Mouse (Mus musculus): ENCODE measurements around the gene Wdr93. TPM values are rescaled to one million over a fixed set of nuclear protein-coding genes. Genes with fewer than 3 reads are reported as not detected.
A peak's percentile ranks its signal among the peaks of the same experiment; 100 is the strongest.
"Not testable (repeated sequence)": the region's sequence is repeated elsewhere in the genome, so short reads cannot be mapped to it uniquely, and the experiment has no call there.

Wdr93 gene
- total RNA-seq, 2 experiments from 2014 or later = not detected

- ATAC-seq (replicated peaks; ENCODE audit: low FRiP score, poor library complexity, severe bottlenecking) = no peak
Observed at GRCm38 (mm10) chr7:79744585-79744984, 1.6 kb downstream of the Wdr93 start.

DNA sequence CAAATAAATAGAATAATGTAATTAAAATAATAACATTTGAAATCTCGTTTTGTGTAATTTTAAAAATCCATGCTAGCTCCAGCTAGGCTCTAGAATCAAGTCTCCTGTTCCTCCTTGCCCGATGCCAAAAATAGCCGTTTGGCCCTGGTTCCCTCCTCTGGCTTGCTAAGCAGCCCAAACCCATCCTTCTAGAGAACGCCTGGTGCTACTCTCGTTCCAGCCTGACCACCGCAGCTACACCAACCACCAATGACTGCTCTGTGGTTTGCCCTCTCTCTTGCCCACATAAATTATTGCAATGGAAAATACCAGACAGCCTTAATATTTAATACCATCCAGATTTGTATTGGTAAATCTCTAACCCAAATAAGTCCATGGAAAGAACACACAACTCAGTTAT is 4.7 kb downstream of the Wdr93 start:
- no peak for ATAC-seq (replicated peaks; ENCODE audit: low FRiP score, poor library complexity, severe bottlenecking)

- no peak for ATAC-seq (replicated peaks; ENCODE audit: low FRiP score, poor library complexity, severe bottlenecking)
Observed at GRCm38 (mm10) chr7:79749511-79749910, 6.5 kb downstream of the Wdr93 start.

GRCm38 (mm10) chr7:79756334-79756733 is 13.4 kb downstream of the Wdr93 start:
- ATAC-seq (replicated peaks; ENCODE audit: low FRiP score, poor library complexity, severe bottlenecking) = no peak

- no peak for ATAC-seq (replicated peaks; ENCODE audit: low FRiP score, poor library complexity, severe bottlenecking)
Observed at GRCm38 (mm10) chr7:79758176-79758575, 15.2 kb downstream of the Wdr93 start.

DNA sequence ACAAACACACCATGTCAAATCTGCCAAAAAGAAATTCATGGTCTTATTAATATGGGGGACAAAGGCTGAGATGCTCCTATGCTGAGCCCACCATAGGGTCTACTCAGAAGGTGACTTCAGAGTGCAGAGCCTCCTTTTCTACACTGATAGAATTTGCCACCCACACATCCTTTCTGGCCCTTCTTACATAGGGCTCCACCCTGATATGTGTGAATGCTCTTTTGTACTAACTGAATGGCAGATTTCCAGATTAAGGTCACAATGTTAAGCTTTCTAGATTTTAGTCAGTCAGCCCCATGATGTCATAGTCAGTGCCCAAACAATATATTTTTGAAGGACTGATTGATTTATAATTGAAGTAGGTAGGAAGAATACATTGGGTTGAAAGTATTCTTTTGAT is 16.8 kb downstream of the Wdr93 start:
- ATAC-seq (replicated peaks; ENCODE audit: low FRiP score, poor library complexity, severe bottlenecking) = no peak

- no peak for ATAC-seq (replicated peaks; ENCODE audit: low FRiP score, poor library complexity, severe bottlenecking)
Observed at GRCm38 (mm10) chr7:79761124-79761876, 18.3 kb downstream of the Wdr93 start.

DNA sequence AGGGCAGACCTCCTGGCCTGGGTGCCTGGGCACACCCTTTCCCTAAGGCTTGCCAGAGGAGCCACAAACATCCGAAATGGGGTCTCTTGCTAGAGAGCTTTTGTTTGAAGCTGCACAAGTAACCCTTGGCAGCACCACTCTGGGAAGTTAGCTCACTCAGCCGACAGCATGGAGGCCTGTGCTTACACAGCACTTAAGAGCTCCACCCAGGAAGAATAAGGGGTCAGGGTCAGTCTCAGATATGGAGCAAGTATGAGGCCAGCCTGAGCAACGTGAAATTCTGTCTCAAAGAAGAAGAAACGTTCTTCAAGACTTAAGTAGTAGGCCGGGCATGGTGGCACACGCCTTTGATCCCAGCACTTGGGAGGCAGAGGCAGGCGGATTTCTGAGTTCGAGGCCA is 19.1 kb downstream of the Wdr93 start:
- no peak; the same call in 1 of the 2 replicates for ATAC-seq (replicated peaks; ENCODE audit: low FRiP score, poor library complexity, severe bottlenecking)

- no peak for ATAC-seq (replicated peaks; ENCODE audit: low FRiP score, poor library complexity, severe bottlenecking)
Observed at GRCm38 (mm10) chr7:79765991-79766390, 23.0 kb downstream of the Wdr93 start.

DNA sequence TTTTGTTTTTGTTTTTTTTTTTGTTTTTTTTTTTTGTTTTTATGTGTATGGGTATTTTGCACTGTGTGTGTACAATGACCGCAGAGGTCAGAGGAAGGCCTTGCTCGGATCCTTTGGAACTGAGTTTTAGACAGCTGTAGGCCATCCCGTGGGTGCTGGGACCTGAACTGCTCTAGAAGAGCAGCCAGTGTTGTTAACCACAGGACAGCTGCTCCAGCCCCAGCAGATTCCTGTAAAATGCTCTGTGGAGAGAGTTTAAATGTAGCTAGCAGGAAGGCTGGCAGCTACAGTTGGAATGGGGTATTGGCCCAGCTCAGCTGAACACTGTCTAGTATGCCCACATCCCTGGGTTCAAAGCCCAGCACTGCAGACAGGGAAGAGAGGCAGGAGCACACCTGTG is 26.7 kb downstream of the Wdr93 start:
- ATAC-seq (replicated peaks; ENCODE audit: low FRiP score, poor library complexity, severe bottlenecking) = no peak

- no peak for ATAC-seq (replicated peaks; ENCODE audit: low FRiP score, poor library complexity, severe bottlenecking)
Observed at GRCm38 (mm10) chr7:79771561-79772512, 28.9 kb downstream of the Wdr93 start.

- peak; percentile 80 for ATAC-seq (replicated peaks; ENCODE audit: low FRiP score, poor library complexity, severe bottlenecking)
Observed at GRCm38 (mm10) chr7:79780647-79781626, 38.0 kb downstream of the Wdr93 start.

- no peak for ATAC-seq (replicated peaks; ENCODE audit: low FRiP score, poor library complexity, severe bottlenecking)
Observed at GRCm38 (mm10) chr7:79781826-79782515, 39.0 kb downstream of the Wdr93 start.

GRCm38 (mm10) chr7:79782516-79782855 is 39.5 kb downstream of the Wdr93 start:
- ATAC-seq (replicated peaks; ENCODE audit: low FRiP score, poor library complexity, severe bottlenecking) = no peak

- peak; percentile 79 for ATAC-seq (replicated peaks; ENCODE audit: low FRiP score, poor library complexity, severe bottlenecking)
Observed at GRCm38 (mm10) chr7:79786295-79786694, 43.3 kb downstream of the Wdr93 start.

GRCm38 (mm10) chr7:79789812-79790211 is 46.8 kb downstream of the Wdr93 start:
- not testable (repeated sequence) for ATAC-seq (replicated peaks; ENCODE audit: low FRiP score, poor library complexity, severe bottlenecking)

DNA sequence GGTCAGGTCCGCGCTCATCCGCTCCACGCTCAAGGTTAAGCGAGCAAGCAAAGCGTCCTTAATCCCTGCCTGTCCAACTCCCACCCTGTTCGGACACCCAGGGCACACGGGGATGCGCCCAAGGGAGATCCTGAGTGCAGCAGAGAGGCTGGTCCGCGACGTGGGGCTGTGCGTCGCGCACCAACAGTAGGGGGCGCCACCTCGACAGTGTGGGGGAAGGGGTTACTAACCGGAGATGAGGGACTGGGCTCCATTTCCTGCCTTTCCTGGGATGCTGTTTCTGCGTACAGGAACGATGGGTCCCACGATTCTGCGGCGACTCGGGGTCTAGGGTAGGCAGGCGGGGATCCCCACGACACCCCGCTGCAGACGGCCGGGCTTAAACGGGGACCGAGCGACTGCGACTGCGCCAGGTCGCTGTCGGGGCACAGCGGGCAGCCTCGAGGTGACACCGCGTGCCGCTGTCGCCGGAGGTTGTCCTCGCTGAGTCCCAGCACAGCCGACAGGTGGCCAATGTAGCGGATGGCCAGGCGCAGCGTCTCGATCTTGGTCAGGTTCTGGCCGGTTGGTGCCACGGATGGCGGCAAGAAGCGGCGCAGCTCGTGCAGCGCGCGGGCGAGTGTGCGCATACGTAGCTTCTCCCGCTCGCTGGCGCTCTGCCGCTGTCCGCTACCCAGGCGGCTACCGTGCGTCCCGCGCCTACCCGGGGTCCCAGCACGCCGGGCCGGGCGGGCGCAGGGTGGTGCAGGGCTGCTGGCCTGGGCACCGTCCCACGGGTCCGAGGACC is 49.9 kb downstream of the Wdr93 start:
- 0 out of 2 replicates have a peak, but pooled peaks have one; percentile 28 for ATAC-seq (replicated peaks; ENCODE audit: low FRiP score, poor library complexity, severe bottlenecking)

- no peak for ATAC-seq (replicated peaks; ENCODE audit: low FRiP score, poor library complexity, severe bottlenecking)
Observed at GRCm38 (mm10) chr7:79793688-79794087, 50.7 kb downstream of the Wdr93 start, which contains the start of gene Mesp1. Mesp1 (minus strand) TSS chr7:79793788.

All from erythroblast, adult 5-6 weeks (primary cell).